8 mouse cellular contexts compared by ENCODE assay signal in the genomic region with DNA sequence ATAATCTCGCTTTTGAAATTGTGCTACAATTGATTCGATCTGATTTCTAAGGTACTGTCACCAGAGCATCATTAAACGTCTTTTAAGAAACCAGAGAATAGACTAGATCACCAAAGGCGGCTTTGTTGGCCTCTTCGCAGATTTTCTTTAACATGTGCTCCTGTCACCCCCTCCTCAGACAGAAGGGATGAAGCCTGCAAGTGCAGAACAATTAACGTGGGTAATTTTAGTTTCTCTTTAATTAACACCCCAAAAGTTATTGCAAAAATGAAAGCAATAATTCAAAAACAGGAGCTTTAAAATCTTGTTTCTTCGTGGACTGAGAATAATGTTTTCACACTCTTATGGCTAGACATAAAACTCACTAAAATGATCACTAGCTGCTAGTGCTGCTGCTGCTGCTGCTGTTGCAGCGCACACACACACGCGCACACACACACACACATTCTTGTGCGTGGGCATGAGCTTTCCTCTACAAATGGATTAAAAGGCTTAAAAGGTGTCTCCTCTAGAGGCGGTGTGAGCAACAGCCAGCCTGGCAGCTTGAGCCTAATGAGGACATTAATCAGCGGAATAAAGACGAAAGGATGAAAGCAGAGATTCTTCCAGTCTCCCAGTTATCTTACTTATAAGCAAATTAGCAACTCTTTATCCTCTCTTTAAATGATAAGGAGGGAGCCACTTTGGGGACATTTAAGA.
DNase-seq lines count a peak whose midpoint lies in the region; ATAC-seq lines count a peak whose summit lies in the region.

No protein-coding gene starts in this region.

- peak; percentile 64; the same call in 1 of the 2 replicates for ATAC-seq in cerebellum, adult (ENCODE audit: insufficient number of reproducible peaks, low FRiP score, low TSS enrichment)
- no peak for ATAC-seq in limb, embryonic 13.5 days (ENCODE audit: low FRiP score, low read depth)
- no peak for ATAC-seq in stomach, embryonic 15.5 days (ENCODE audit: insufficient read depth, low FRiP score, low read depth)

- 44% methylated on average over 14 of the region's 14 CpGs for WGBS in limb, embryonic 13.5 days
- WGBS in limb, embryonic 10.5 days: 45% methylated on average over 14 of the region's 14 CpGs
- 51% methylated on average over 14 of the region's 14 CpGs for WGBS in stomach, embryonic 15.5 days

- intact Hi-C loops in left cerebral cortex, postnatal 4 days (cut with DNase I): no loop called here

- no peak overlapping the region for H3K9ac ChIP-seq in limb, embryonic 13.5 days
- H3K9ac ChIP-seq in stomach, embryonic 15.5 days: no peak overlapping the region

- peaks cover 20% of the 10 kb centered on the region for H3K27me3 ChIP-seq in limb, embryonic 13.5 days
- peaks cover 25% of the 10 kb centered on the region for H3K27me3 ChIP-seq in limb, embryonic 10.5 days (ENCODE audit: low read depth, poor library complexity, severe bottlenecking)
- no peaks in the 10 kb centered on the region for H3K27me3 ChIP-seq in stomach, embryonic 15.5 days (replicated peaks)

- 0 out of 2 replicates have a peak overlapping the region, but pooled peaks have one; percentile 19 for H3K4me2 ChIP-seq in limb, embryonic 13.5 days (replicated peaks)
- peak overlapping the region; percentile 8; the same call in 1 of the 2 replicates for H3K4me2 ChIP-seq in stomach, embryonic 15.5 days

- H3K4me1 ChIP-seq in limb, embryonic 13.5 days: 0 out of 2 replicates have a peak, but pooled peaks cover 4% of the 10 kb centered on the region
- H3K4me1 ChIP-seq in limb, embryonic 10.5 days: peaks cover 9% of the 10 kb centered on the region
- H3K4me1 ChIP-seq in stomach, embryonic 15.5 days: 0 out of 2 replicates have a peak, but pooled peaks cover 6% of the 10 kb centered on the region

- H3K9me3 ChIP-seq in limb, embryonic 13.5 days: no peaks in the 10 kb centered on the region
- H3K9me3 ChIP-seq in limb, embryonic 10.5 days (replicated peaks): no peaks in the 10 kb centered on the region
- H3K9me3 ChIP-seq in stomach, embryonic 15.5 days: no peaks in the 10 kb centered on the region

- H3K27ac ChIP-seq in limb, embryonic 13.5 days: no peak overlapping the region
- H3K27ac ChIP-seq in limb, embryonic 10.5 days: no peak overlapping the region
- H3K27ac ChIP-seq in stomach, embryonic 15.5 days: no peak overlapping the region

- H3K4me3 ChIP-seq in limb, embryonic 13.5 days: no peak overlapping the region
- no peak overlapping the region for H3K4me3 ChIP-seq in limb, embryonic 10.5 days
- no peak overlapping the region for H3K4me3 ChIP-seq in stomach, embryonic 15.5 days (replicated peaks)

- no peaks in the 10 kb centered on the region for H3K36me3 ChIP-seq in limb, embryonic 13.5 days
- no peaks in the 10 kb centered on the region for H3K36me3 ChIP-seq in limb, embryonic 10.5 days
- H3K36me3 ChIP-seq in stomach, embryonic 15.5 days: no peaks in the 10 kb centered on the region

- DNase-seq in cerebellum, adult 11 months: no peak
- no peak for DNase-seq in limb, embryonic 10.5 days (ENCODE audit: low spot score)
- peak; percentile 34 for DNase-seq in left cerebral cortex, postnatal 4 days
- DNase-seq in gastrocnemius, postnatal 4 days (ENCODE audit: low spot score in 2 of 2): no peak
- no peak for DNase-seq in thymus, postnatal 0 days (ENCODE audit: low spot score)
